Mouse (Mus musculus) thymus, adult 2 months (tissue): ENCODE results near the gene Srp68. TPM values are rescaled to one million over a fixed set of nuclear protein-coding genes. Genes with fewer than 3 reads are reported as not detected.

Experiments used
- DNase-seq: peaks from one replicate; pipeline ENCODE4 v3.0.0; 2021
- H3K27ac ChIP-seq: fragments of 200-500 bp; 2 replicates; pipeline ENCODE4 v1.5.1; 2012; ENCODE audit warnings: low read length, control low read depth; ENCODE audit not compliant: control insufficient read depth, insufficient read depth
- H3K27me3 ChIP-seq: fragments of 200-500 bp; 2 replicates; pipeline ENCODE4 v1.6.1; 2012; ENCODE audit warnings: mild to moderate bottlenecking, low read length, moderate library complexity, mixed read lengths; ENCODE audit not compliant: control insufficient read depth, insufficient read depth
- H3K36me3 ChIP-seq: fragments of 200-500 bp; 2 replicates; pipeline ENCODE4 v1.6.1; 2012; ENCODE audit warnings: mild to moderate bottlenecking, low read length, moderate library complexity; ENCODE audit not compliant: control insufficient read depth, insufficient read depth
- H3K4me1 ChIP-seq: fragments of 200-500 bp; replicated peaks from 2 replicates; pipeline ENCODE4 v1.6.1; 2012; ENCODE audit warnings: low read length; ENCODE audit not compliant: control insufficient read depth, insufficient read depth
- H3K4me3 ChIP-seq: fragments of 200-500 bp; 2 replicates; pipeline ENCODE4 v1.5.1; 2012; ENCODE audit warnings: mild to moderate bottlenecking, low read length, control low read depth, moderate library complexity; ENCODE audit not compliant: control insufficient read depth, insufficient read depth
- CTCF ChIP-seq: fragments of 200-500 bp; IDR thresholded peaks from 2 replicates; pipeline ENCODE4 v1.5.1; 2012; ENCODE audit warnings: mild to moderate bottlenecking, control low read depth, low read length, moderate library complexity, borderline replicate concordance; ENCODE audit not compliant: control insufficient read depth, poor library complexity, insufficient read depth; ENCODE audit errors: extremely low read depth
- POLR2A ChIP-seq: fragments of 200-500 bp; IDR thresholded peaks from 2 replicates; pipeline ENCODE4 v1.6.1; 2012; ENCODE audit warnings: mild to moderate bottlenecking, low read length, control low read depth, moderate library complexity; ENCODE audit not compliant: control insufficient read depth, poor library complexity, insufficient read depth; ENCODE audit errors: extremely low read depth
- WGBS: fragments of 180-500 bp; shearing (Covaris S2); methylation state at CpG from one replicate; pipeline ENCODE4 v1.1.7; 2018; 5-methylcytosine and 5-hydroxymethylcytosine counted together
- polyA plus RNA-seq: library from polyadenylated mRNA; depleted of rRNA; stranded (reverse); fragments of >200 nt; gene quantifications from 2 replicates; pipeline ENCODE4 v1.2.3, GENCODE M21; 2012

Gene Srp68
- polyA plus RNA-seq, 1 experiment, result 69.1 TPM

DNA sequence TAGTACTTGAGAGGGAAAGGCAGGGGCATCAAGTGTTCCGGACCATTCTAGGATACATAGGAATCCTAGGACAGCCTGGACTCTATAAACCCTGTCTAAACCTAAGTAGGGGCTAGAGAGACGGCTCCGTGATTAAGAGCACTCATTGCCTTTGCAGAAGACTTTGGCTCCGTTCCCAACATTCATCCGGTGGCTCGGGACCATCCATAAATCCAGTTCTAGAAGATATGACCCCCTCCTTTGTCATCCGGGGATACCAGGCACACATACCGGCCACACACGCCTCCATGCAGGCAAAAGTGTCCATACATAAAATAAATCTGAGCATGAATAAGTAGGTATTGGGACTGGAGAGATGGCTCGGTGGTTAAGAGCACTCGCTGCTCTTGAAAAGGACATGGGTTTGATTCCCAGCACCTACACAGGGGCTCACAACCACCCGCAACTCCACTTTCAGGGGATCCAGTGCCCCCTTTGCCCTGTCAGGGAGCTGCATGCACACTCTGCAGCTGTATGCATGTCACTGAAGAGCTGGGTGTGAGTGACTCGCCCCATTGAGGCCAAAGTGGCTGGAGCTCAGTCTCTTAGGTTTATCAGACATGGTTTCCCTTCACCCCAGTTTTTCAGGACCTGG lies 60.0 kb downstream of the Srp68 start:
- H3K4me1 ChIP-seq, result peaks cover 7% of the 10 kb centered on the region
- WGBS, result 97% methylated on average over 13 of the region's 13 CpGs

GRCm38 (mm10) chr11:116212847-116213246 lies 61.2 kb downstream of the Srp68 start:
- no peak for TF ChIP-seq CTCF
- TF ChIP-seq POLR2A, result no peak
- no peaks in the 10 kb centered on the region; the same call in 1 of the 2 replicates for H3K4me1 ChIP-seq
- H3K36me3 ChIP-seq, result no peaks in the 10 kb centered on the region
- no peak overlapping the region for H3K4me3 ChIP-seq
- WGBS, result 98% methylated on average over 6 of the region's 6 CpGs
- H3K27ac ChIP-seq, result no peak overlapping the region
- DNase-seq, result no peak
- no peaks in the 10 kb centered on the region for H3K27me3 ChIP-seq

More for the DNA sequence above, 60.0 kb downstream of the Srp68 start:
- H3K27me3 ChIP-seq, result no peaks in the 10 kb centered on the region
- H3K4me3 ChIP-seq, result no peak overlapping the region
- no peaks in the 10 kb centered on the region for H3K36me3 ChIP-seq
- no peak overlapping the region for H3K27ac ChIP-seq
- TF ChIP-seq POLR2A (no peak), CTCF (no peak)
- no peak for DNase-seq

GRCm38 (mm10) chr11:116210696-116211095 lies 63.3 kb downstream of the Srp68 start:
- H3K4me1 ChIP-seq, result no peaks in the 10 kb centered on the region
- TF ChIP-seq POLR2A, result no peak
- no peak for TF ChIP-seq CTCF
- 92% methylated on average over 5 of the region's 5 CpGs for WGBS
- H3K27ac ChIP-seq, result no peak overlapping the region
- H3K27me3 ChIP-seq, result no peaks in the 10 kb centered on the region
- no peak overlapping the region for H3K4me3 ChIP-seq
- DNase-seq, result no peak
- peaks cover 18% of the 10 kb centered on the region for H3K36me3 ChIP-seq

DNA sequence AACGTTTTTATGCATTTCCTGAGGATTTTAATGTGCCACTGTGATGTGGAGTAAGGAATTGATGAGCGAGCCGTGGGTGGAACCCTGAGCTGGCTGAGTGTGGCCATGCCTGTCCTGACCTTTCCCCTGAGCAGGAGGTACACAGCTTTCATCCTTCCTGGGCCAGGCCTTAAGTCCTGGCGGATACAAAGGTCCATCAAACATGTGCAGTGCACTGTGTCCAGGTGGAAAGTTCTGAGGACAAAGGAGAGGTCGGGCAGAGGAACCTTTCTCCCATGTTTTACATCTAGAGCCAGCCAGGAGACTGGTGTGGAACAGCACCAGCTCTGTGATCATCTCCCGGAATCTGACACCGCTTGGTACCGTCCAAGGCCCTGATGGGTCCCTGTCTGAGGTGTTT lies 64.8 kb downstream of the Srp68 start:
- H3K27me3 ChIP-seq, result no peaks in the 10 kb centered on the region
- 94% methylated on average over 8 of the region's 8 CpGs for WGBS
- DNase-seq, result no peak
- H3K36me3 ChIP-seq, result peaks cover 24% of the 10 kb centered on the region
- H3K4me1 ChIP-seq, result no peaks in the 10 kb centered on the region
- no peak overlapping the region for H3K27ac ChIP-seq
- TF ChIP-seq CTCF, result no peak
- no peak for TF ChIP-seq POLR2A
- H3K4me3 ChIP-seq, result no peak overlapping the region

DNA sequence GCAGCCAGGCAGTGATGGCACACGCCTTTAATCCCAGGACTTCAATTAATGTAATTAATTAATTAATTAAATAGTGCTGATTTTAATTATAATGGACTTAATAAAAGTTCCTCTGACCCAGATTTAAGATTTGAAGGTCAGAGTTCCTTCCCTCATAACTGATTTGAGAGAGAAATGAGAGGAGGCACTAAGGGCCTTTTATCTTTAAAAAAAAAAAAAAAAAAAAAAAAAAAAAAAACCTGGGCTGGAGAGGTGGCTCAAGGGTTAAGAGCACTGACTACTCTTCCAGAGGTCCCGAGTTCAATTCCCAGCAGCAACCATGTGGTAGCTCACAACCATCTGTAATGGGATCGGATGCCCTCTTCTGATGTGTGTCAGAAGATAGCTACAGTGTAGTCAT lies 65.4 kb downstream of the Srp68 start:
- WGBS, result 98% methylated on average over 3 of the region's 3 CpGs
- no peak for TF ChIP-seq POLR2A
- TF ChIP-seq CTCF, result no peak
- H3K27ac ChIP-seq, result no peak overlapping the region
- no peak for DNase-seq
- no peak overlapping the region for H3K4me3 ChIP-seq
- H3K36me3 ChIP-seq, result peaks cover 24% of the 10 kb centered on the region
- no peaks in the 10 kb centered on the region for H3K4me1 ChIP-seq
- no peaks in the 10 kb centered on the region for H3K27me3 ChIP-seq

- Histone ChIP-seq H3K27me3 (no peaks in the 10 kb centered on the region), H3K4me1 (no peaks in the 10 kb centered on the region)
Measured at GRCm38 (mm10) chr11:116206678-116207077, 67.3 kb downstream of the Srp68 start.

More at GRCm38 (mm10) chr11:116206678-116207077, 67.3 kb downstream of the Srp68 start:
- TF ChIP-seq CTCF (no peak), POLR2A (no peak)
- Histone ChIP-seq H3K4me3 (no peak overlapping the region), H3K36me3 (peaks cover 24% of the 10 kb centered on the region), H3K27ac (no peak overlapping the region)
- no peak for DNase-seq
- WGBS, result 99% methylated on average over 4 of the region's 4 CpGs
